Mouse (Mus musculus): ENCODE data around the gene Paxip1. TPM values are rescaled to one million over a fixed set of nuclear protein-coding genes. Genes with fewer than 3 reads are reported as not detected.
A peak's percentile ranks its signal among the peaks of the same experiment; 100 is the strongest.

Paxip1 gene
- polyA plus RNA-seq, 1 experiment from 2014 or later, result 29.5 TPM

DNA sequence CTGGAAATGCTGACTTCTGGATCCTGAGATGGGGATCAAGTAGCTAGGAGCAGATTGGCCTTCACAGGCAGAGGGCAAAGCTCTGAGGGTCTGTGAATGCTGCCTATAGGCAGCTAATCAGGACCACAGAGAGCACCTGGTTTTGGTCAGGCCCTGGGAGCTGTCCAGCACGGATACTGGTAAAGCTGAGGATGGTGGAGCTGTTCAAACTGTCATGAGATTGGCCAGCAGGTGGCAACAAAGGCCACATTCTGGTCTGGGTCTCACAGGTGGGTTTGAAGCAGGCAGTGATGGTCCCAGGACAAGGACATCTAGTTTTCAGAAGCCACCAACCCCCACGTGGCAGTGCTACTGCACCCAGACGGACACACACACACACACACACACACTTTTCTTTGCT lies 54.3 kb downstream of the Paxip1 start:
- ATAC-seq (ENCODE audit: low FRiP score) (peak; percentile 41; the same call in 1 of the 2 replicates), DNase-seq (ENCODE audit: low spot score) (peak; percentile 69)
- no peaks in the 10 kb centered on the region for H3K9me3 ChIP-seq (ENCODE audit: control insufficient read depth, low read length)
- H3K4me1 ChIP-seq (replicated peaks; ENCODE audit: control insufficient read depth, insufficient read depth, low read length), result 0 out of 2 replicates have a peak, but pooled peaks cover 3% of the 10 kb centered on the region
- no peak overlapping the region for H3K9ac ChIP-seq
- 9% methylated on average over 3 of the region's 3 CpGs for WGBS
- H3K4me2 ChIP-seq (replicated peaks), result no peak overlapping the region
- no peaks in the 10 kb centered on the region for H3K27me3 ChIP-seq (ENCODE audit: control insufficient read depth, insufficient read depth, low read length)
- no peak overlapping the region for H3K27ac ChIP-seq
- no peak overlapping the region for H3K4me3 ChIP-seq (replicated peaks; ENCODE audit: low read length)
- peaks cover 20% of the 10 kb centered on the region for H3K36me3 ChIP-seq (replicated peaks; ENCODE audit: control insufficient read depth, insufficient read depth)

- Histone ChIP-seq H3K9me3 (ENCODE audit: control insufficient read depth, low read length) (0 out of 2 replicates have a peak, but pooled peaks cover 5% of the 10 kb centered on the region), H3K9ac (no peak overlapping the region), H3K4me1 (replicated peaks; ENCODE audit: control insufficient read depth, insufficient read depth, low read length) (0 out of 2 replicates have a peak, but pooled peaks cover 3% of the 10 kb centered on the region), H3K36me3 (replicated peaks; ENCODE audit: control insufficient read depth, insufficient read depth) (0 out of 2 replicates have a peak, but pooled peaks cover 3% of the 10 kb centered on the region), H3K27ac (0 out of 2 replicates have a peak overlapping the region, but pooled peaks have one; percentile 27), H3K27me3 (ENCODE audit: control insufficient read depth, insufficient read depth, low read length) (no peaks in the 10 kb centered on the region), H3K4me2 (replicated peaks) (no peak overlapping the region), H3K4me3 (replicated peaks; ENCODE audit: low read length) (no peak overlapping the region)
- ATAC-seq (ENCODE audit: low FRiP score) (no peak), DNase-seq (ENCODE audit: low spot score) (no peak)
- WGBS, result 60% methylated on average over 5 of the region's 5 CpGs
Measured at GRCm38 (mm10) chr5:27732288-27732868, 59.1 kb downstream of the Paxip1 start.

- Histone ChIP-seq H3K9me3 (ENCODE audit: control insufficient read depth, low read length) (0 out of 2 replicates have a peak, but pooled peaks cover 5% of the 10 kb centered on the region), H3K4me2 (replicated peaks) (no peak overlapping the region), H3K27me3 (ENCODE audit: control insufficient read depth, insufficient read depth, low read length) (no peaks in the 10 kb centered on the region), H3K27ac (no peak overlapping the region), H3K36me3 (replicated peaks; ENCODE audit: control insufficient read depth, insufficient read depth) (peaks cover 11% of the 10 kb centered on the region; the same call in 1 of the 2 replicates), H3K4me1 (replicated peaks; ENCODE audit: control insufficient read depth, insufficient read depth, low read length) (0 out of 2 replicates have a peak, but pooled peaks cover 3% of the 10 kb centered on the region), H3K4me3 (replicated peaks; ENCODE audit: low read length) (no peak overlapping the region), H3K9ac (no peak overlapping the region)
- no peak for ATAC-seq (ENCODE audit: low FRiP score)
- 73% methylated on average over 1 of the region's 1 CpGs for WGBS
- DNase-seq (ENCODE audit: low spot score), result no peak
Measured at GRCm38 (mm10) chr5:27731392-27731791, 60.1 kb downstream of the Paxip1 start.

- no peak overlapping the region for H3K9ac ChIP-seq
- 0 out of 2 replicates have a peak, but pooled peaks cover 3% of the 10 kb centered on the region for H3K4me1 ChIP-seq (replicated peaks; ENCODE audit: control insufficient read depth, insufficient read depth, low read length)
- H3K27me3 ChIP-seq (ENCODE audit: control insufficient read depth, insufficient read depth, low read length), result no peaks in the 10 kb centered on the region
- DNase-seq (ENCODE audit: low spot score) (no peak), ATAC-seq (ENCODE audit: low FRiP score) (no peak)
- WGBS, result 79% methylated on average over 5 of the region's 5 CpGs
- H3K4me3 ChIP-seq (replicated peaks; ENCODE audit: low read length), result no peak overlapping the region
- H3K27ac ChIP-seq, result no peak overlapping the region
- 0 out of 2 replicates have a peak, but pooled peaks cover 5% of the 10 kb centered on the region for H3K9me3 ChIP-seq (ENCODE audit: control insufficient read depth, low read length)
- H3K4me2 ChIP-seq (replicated peaks), result no peak overlapping the region
- H3K36me3 ChIP-seq (replicated peaks; ENCODE audit: control insufficient read depth, insufficient read depth), result peaks cover 16% of the 10 kb centered on the region
Measured at GRCm38 (mm10) chr5:27730666-27731065, 60.8 kb downstream of the Paxip1 start.

- no peak overlapping the region for H3K27ac ChIP-seq
- H3K36me3 ChIP-seq (replicated peaks; ENCODE audit: control insufficient read depth, insufficient read depth), result peaks cover 19% of the 10 kb centered on the region
- no peak overlapping the region for H3K9ac ChIP-seq
- ATAC-seq (ENCODE audit: low FRiP score) (no peak), DNase-seq (ENCODE audit: low spot score) (peak; percentile 40)
- WGBS, result 38% methylated on average over 2 of the region's 2 CpGs
- no peaks in the 10 kb centered on the region for H3K4me1 ChIP-seq (replicated peaks; ENCODE audit: control insufficient read depth, insufficient read depth, low read length)
- no peak overlapping the region for H3K4me3 ChIP-seq (replicated peaks; ENCODE audit: low read length)
- H3K27me3 ChIP-seq (ENCODE audit: control insufficient read depth, insufficient read depth, low read length), result no peaks in the 10 kb centered on the region
- H3K4me2 ChIP-seq (replicated peaks), result no peak overlapping the region
- H3K9me3 ChIP-seq (ENCODE audit: control insufficient read depth, low read length), result 0 out of 2 replicates have a peak, but pooled peaks cover 5% of the 10 kb centered on the region
Measured at GRCm38 (mm10) chr5:27724460-27724859, 67.0 kb downstream of the Paxip1 start.

- WGBS, result 75% methylated on average over 2 of the region's 2 CpGs
- peaks cover 5% of the 10 kb centered on the region for H3K36me3 ChIP-seq (replicated peaks; ENCODE audit: control insufficient read depth, insufficient read depth)
- no peaks in the 10 kb centered on the region for H3K9me3 ChIP-seq (ENCODE audit: control insufficient read depth, low read length)
- DNase-seq (ENCODE audit: low spot score) (no peak), ATAC-seq (ENCODE audit: low FRiP score) (no peak)
- H3K27ac ChIP-seq, result no peak overlapping the region
- no peaks in the 10 kb centered on the region for H3K4me1 ChIP-seq (replicated peaks; ENCODE audit: control insufficient read depth, insufficient read depth, low read length)
- no peaks in the 10 kb centered on the region for H3K27me3 ChIP-seq (ENCODE audit: control insufficient read depth, insufficient read depth, low read length)
- H3K4me2 ChIP-seq (replicated peaks), result no peak overlapping the region
- H3K9ac ChIP-seq, result no peak overlapping the region
- H3K4me3 ChIP-seq (replicated peaks; ENCODE audit: low read length), result no peak overlapping the region
Measured at GRCm38 (mm10) chr5:27719311-27719710, 72.2 kb downstream of the Paxip1 start.

GRCm38 (mm10) chr5:27717301-27717700 lies 74.2 kb downstream of the Paxip1 start:
- Histone ChIP-seq H3K36me3 (replicated peaks; ENCODE audit: control insufficient read depth, insufficient read depth) (peaks cover 5% of the 10 kb centered on the region; the same call in 1 of the 2 replicates), H3K27me3 (ENCODE audit: control insufficient read depth, insufficient read depth, low read length) (no peaks in the 10 kb centered on the region), H3K4me2 (replicated peaks) (no peak overlapping the region), H3K9me3 (ENCODE audit: control insufficient read depth, low read length) (no peaks in the 10 kb centered on the region), H3K4me1 (replicated peaks; ENCODE audit: control insufficient read depth, insufficient read depth, low read length) (no peaks in the 10 kb centered on the region), H3K4me3 (replicated peaks; ENCODE audit: low read length) (no peak overlapping the region), H3K27ac (no peak overlapping the region), H3K9ac (no peak overlapping the region)
- DNase-seq (ENCODE audit: low spot score), result no peak
- ATAC-seq (ENCODE audit: low FRiP score), result no peak

GRCm38 (mm10) chr5:27716026-27716425 lies 75.5 kb downstream of the Paxip1 start:
- DNase-seq (ENCODE audit: low spot score), result no peak
- Histone ChIP-seq H3K4me3 (replicated peaks; ENCODE audit: low read length) (no peak overlapping the region), H3K27me3 (ENCODE audit: control insufficient read depth, insufficient read depth, low read length) (no peaks in the 10 kb centered on the region), H3K9ac (no peak overlapping the region), H3K27ac (no peak overlapping the region), H3K36me3 (replicated peaks; ENCODE audit: control insufficient read depth, insufficient read depth) (peaks cover 9% of the 10 kb centered on the region; the same call in 1 of the 2 replicates), H3K9me3 (ENCODE audit: control insufficient read depth, low read length) (no peaks in the 10 kb centered on the region), H3K4me1 (replicated peaks; ENCODE audit: control insufficient read depth, insufficient read depth, low read length) (no peaks in the 10 kb centered on the region), H3K4me2 (replicated peaks) (no peak overlapping the region)
- no peak for ATAC-seq (ENCODE audit: low FRiP score)
- WGBS, result 84% methylated on average over 4 of the region's 4 CpGs

GRCm38 (mm10) chr5:27714356-27714755 lies 77.1 kb downstream of the Paxip1 start:
- no peaks in the 10 kb centered on the region for H3K9me3 ChIP-seq (ENCODE audit: control insufficient read depth, low read length)
- DNase-seq (ENCODE audit: low spot score) (no peak), ATAC-seq (ENCODE audit: low FRiP score) (no peak)
- H3K36me3 ChIP-seq (replicated peaks; ENCODE audit: control insufficient read depth, insufficient read depth), result peaks cover 9% of the 10 kb centered on the region; the same call in 1 of the 2 replicates
- H3K4me2 ChIP-seq (replicated peaks), result no peak overlapping the region
- 47% methylated on average over 9 of the region's 9 CpGs for WGBS
- H3K27ac ChIP-seq, result no peak overlapping the region
- H3K4me1 ChIP-seq (replicated peaks; ENCODE audit: control insufficient read depth, insufficient read depth, low read length), result no peaks in the 10 kb centered on the region
- H3K4me3 ChIP-seq (replicated peaks; ENCODE audit: low read length), result no peak overlapping the region
- H3K9ac ChIP-seq, result no peak overlapping the region
- H3K27me3 ChIP-seq (ENCODE audit: control insufficient read depth, insufficient read depth, low read length), result no peaks in the 10 kb centered on the region

Measured in hindbrain, embryonic 14.5 days (tissue).